ENCODE assay signal across 8 mouse cellular contexts in the genomic region with DNA sequence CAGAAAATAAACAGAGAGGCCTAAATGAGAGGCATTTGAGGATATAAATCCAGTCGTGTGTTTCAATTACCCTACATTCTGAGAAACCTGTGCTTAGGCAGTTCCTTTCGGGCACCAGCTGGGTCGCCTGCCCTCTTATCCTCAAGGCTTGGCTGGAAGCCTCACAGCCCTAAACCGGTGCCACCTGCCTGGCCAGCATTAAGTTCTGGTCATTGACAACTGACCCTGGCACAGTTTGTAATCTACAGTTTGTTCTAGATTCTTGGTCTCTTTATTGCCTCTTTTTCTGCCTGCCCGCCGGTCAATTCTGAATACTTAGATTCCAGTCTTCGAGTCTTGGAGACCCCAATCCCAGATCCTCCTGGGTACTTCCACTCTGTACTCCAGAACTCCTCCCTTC. TPM values are rescaled to one million over a fixed set of nuclear protein-coding genes. Genes with fewer than 3 reads are reported as not detected.
DNase-seq lines count a peak whose midpoint lies in the region; ATAC-seq and TF ChIP-seq lines count a peak whose summit lies in the region.

No protein-coding gene starts in this region.

- peak overlapping the region; percentile 91 for H3K4me2 ChIP-seq in embryonic facial prominence, embryonic 11.5 days (ENCODE audit: low read depth, low read length)
- peak overlapping the region; percentile 69 for H3K4me2 ChIP-seq in intestine, embryonic 16.5 days (ENCODE audit: low read depth, low read length)
- peak overlapping the region; percentile 97 for H3K4me2 ChIP-seq in lung, postnatal 0 days (replicated peaks; ENCODE audit: low read depth, low read length)

- peak overlapping the region; percentile 87 for H3K4me3 ChIP-seq in layer of hippocampus, adult 2 months
- peak overlapping the region; percentile 68 for H3K4me3 ChIP-seq in embryonic facial prominence, embryonic 11.5 days (ENCODE audit: low read depth, low read length)
- H3K4me3 ChIP-seq in intestine, embryonic 16.5 days (ENCODE audit: low read length), result peak overlapping the region; percentile 80
- peak overlapping the region; percentile 63 for H3K4me3 ChIP-seq in lung, postnatal 0 days (ENCODE audit: low read depth, low read length)

- H3K4me1 ChIP-seq in embryonic facial prominence, embryonic 11.5 days (ENCODE audit: control insufficient read depth, insufficient read depth, low read length), result peaks cover 5% of the 10 kb centered on the region; the same call in 1 of the 2 replicates
- peaks cover 20% of the 10 kb centered on the region for H3K4me1 ChIP-seq in intestine, embryonic 16.5 days (ENCODE audit: control insufficient read depth, insufficient read depth, low read length)
- H3K4me1 ChIP-seq in lung, postnatal 0 days (ENCODE audit: insufficient read depth, low read depth, low read length), result 0 out of 2 replicates have a peak, but pooled peaks cover 10% of the 10 kb centered on the region

- H3K9ac ChIP-seq in embryonic facial prominence, embryonic 11.5 days (replicated peaks; ENCODE audit: low read length), result peak overlapping the region; percentile 76
- peak overlapping the region; percentile 90 for H3K9ac ChIP-seq in intestine, embryonic 16.5 days (ENCODE audit: low read depth, low read length)
- peak overlapping the region; percentile 77 for H3K9ac ChIP-seq in lung, postnatal 0 days (replicated peaks; ENCODE audit: low read depth)

- no peak for DNase-seq in layer of hippocampus, adult 2 months (ENCODE audit: low spot score in 2 of 2)
- DNase-seq in layer of hippocampus, adult 8-10 months (ENCODE audit: low spot score in 2 of 2), result no peak
- no peak for DNase-seq in embryonic facial prominence, embryonic 11.5 days (ENCODE audit: low spot score)
- peak; percentile 32 for DNase-seq in lung, postnatal 0 days (ENCODE audit: low spot score)
- no peak for DNase-seq in ovary, adult 18-20 months (ENCODE audit: low spot score)
- DNase-seq in layer of hippocampus, adult 9-11 months, result no peak
- no peak for DNase-seq in cerebellum, postnatal 36 days

- H3K27me3 ChIP-seq in embryonic facial prominence, embryonic 11.5 days (ENCODE audit: control insufficient read depth, insufficient read depth, low read length), result no peaks in the 10 kb centered on the region
- H3K27me3 ChIP-seq in intestine, embryonic 16.5 days (replicated peaks; ENCODE audit: control insufficient read depth, insufficient read depth, low read length), result no peaks in the 10 kb centered on the region
- no peaks in the 10 kb centered on the region for H3K27me3 ChIP-seq in lung, postnatal 0 days (replicated peaks; ENCODE audit: insufficient read depth, low read length)

- H3K27ac ChIP-seq in layer of hippocampus, adult 2 months, result peak overlapping the region; percentile 97; the same call in 1 of the 2 replicates
- H3K27ac ChIP-seq in embryonic facial prominence, embryonic 11.5 days (replicated peaks; ENCODE audit: low read depth, low read length), result no peak overlapping the region
- H3K27ac ChIP-seq in intestine, embryonic 16.5 days (ENCODE audit: low read length), result no peak overlapping the region
- H3K27ac ChIP-seq in lung, postnatal 0 days (ENCODE audit: low read length), result peak overlapping the region; percentile 87

- 17% methylated on average over 7 of the region's 7 CpGs for WGBS in embryonic facial prominence, embryonic 11.5 days
- WGBS in intestine, embryonic 16.5 days, result 14% methylated on average over 7 of the region's 7 CpGs
- WGBS in lung, postnatal 0 days, result 17% methylated on average over 7 of the region's 7 CpGs

- no peak for TF ChIP-seq CTCF in layer of hippocampus, adult 2 months (conservative IDR thresholded peaks at IDR 0.05)
- no peak for TF ChIP-seq CTCF in lung, postnatal 0 days (IDR thresholded peaks at IDR 0.05)

- H3K9me3 ChIP-seq in embryonic facial prominence, embryonic 11.5 days (replicated peaks; ENCODE audit: control insufficient read depth, low read length), result no peaks in the 10 kb centered on the region
- H3K9me3 ChIP-seq in intestine, embryonic 16.5 days (ENCODE audit: control insufficient read depth, low read length), result no peaks in the 10 kb centered on the region
- no peaks in the 10 kb centered on the region for H3K9me3 ChIP-seq in lung, postnatal 0 days (ENCODE audit: low read length)

- TF ChIP-seq EP300 in lung, postnatal 0 days (IDR thresholded peaks at IDR 0.05), result no peak

- H3K36me3 ChIP-seq in embryonic facial prominence, embryonic 11.5 days (replicated peaks; ENCODE audit: control insufficient read depth, insufficient read depth, low read depth, low read length), result no peaks in the 10 kb centered on the region
- no peaks in the 10 kb centered on the region for H3K36me3 ChIP-seq in intestine, embryonic 16.5 days (ENCODE audit: control insufficient read depth, insufficient read depth, low read length)
- H3K36me3 ChIP-seq in lung, postnatal 0 days (ENCODE audit: insufficient read depth, low read length), result no peaks in the 10 kb centered on the region

- no peak for ATAC-seq in embryonic facial prominence, embryonic 11.5 days (replicated peaks; ENCODE audit: insufficient number of reproducible peaks, low FRiP score, low TSS enrichment, low read depth)
- ATAC-seq in intestine, embryonic 16.5 days, result no peak
- ATAC-seq in lung, postnatal 0 days, result no peak

RNA-seq across cellular contexts. Expression of a gene that starts 10.7 kb away (rescaled TPM):
- total RNA-seq in layer of hippocampus, adult 2 months (2021), result 10 to 100 TPM; 10.7 to 14.6 TPM
- 10 to 100 TPM in 3 of 4 experiments, 1 to 10 TPM in 1; 7.6 to 17.7 (median 11.4) TPM for total RNA-seq in layer of hippocampus, adult 8-10 months (2022)
- polyA plus RNA-seq in embryonic facial prominence, embryonic 11.5 days (2014; fragmentation: Nextera tagmentation; extraction: Ambion mirVana), result 15.6 and 16.3 TPM in 2 replicates
- 29.8 and 32.0 TPM in 2 replicates for polyA plus RNA-seq in intestine, embryonic 16.5 days (2015; fragmentation: Nextera tagmentation; extraction: Ambion mirVana)
- 12.6 and 15.6 TPM in 2 replicates for polyA plus RNA-seq in lung, postnatal 0 days (2015; fragmentation: Nextera tagmentation; extraction: Ambion mirVana)

RNA-seq across cellular contexts. Expression of a gene that starts 19.6 kb away (rescaled TPM):
- total RNA-seq in layer of hippocampus, adult 2 months (2021), result 100 to 1,000 TPM; 115 to 121 TPM
- total RNA-seq in layer of hippocampus, adult 8-10 months (2022), result 100 to 1,000 TPM; 102 to 129 (median 111) TPM
- 79.2 and 89.8 TPM in 2 replicates for polyA plus RNA-seq in embryonic facial prominence, embryonic 11.5 days (2014; fragmentation: Nextera tagmentation; extraction: Ambion mirVana)
- 83.4 and 86.0 TPM in 2 replicates for polyA plus RNA-seq in intestine, embryonic 16.5 days (2015; fragmentation: Nextera tagmentation; extraction: Ambion mirVana)
- polyA plus RNA-seq in lung, postnatal 0 days (2015; fragmentation: Nextera tagmentation; extraction: Ambion mirVana), result 62.8 and 68.7 TPM in 2 replicates

RNA-seq across cellular contexts. Expression of a gene that starts 27.6 kb away (rescaled TPM):
- 10 to 100 TPM; 18.9 to 20.1 TPM for total RNA-seq in layer of hippocampus, adult 2 months (2021)
- total RNA-seq in layer of hippocampus, adult 8-10 months (2022), result 10 to 100 TPM; 18.5 to 23.8 (median 21.0) TPM
- 21.1 and 22.2 TPM in 2 replicates for polyA plus RNA-seq in embryonic facial prominence, embryonic 11.5 days (2014; fragmentation: Nextera tagmentation; extraction: Ambion mirVana)
- polyA plus RNA-seq in intestine, embryonic 16.5 days (2015; fragmentation: Nextera tagmentation; extraction: Ambion mirVana), result 26.1 and 26.5 TPM in 2 replicates
- polyA plus RNA-seq in lung, postnatal 0 days (2015; fragmentation: Nextera tagmentation; extraction: Ambion mirVana), result 51.8 and 53.5 TPM in 2 replicates

RNA-seq across cellular contexts. Expression of a gene that starts 46.9 kb away (rescaled TPM):
- 10 to 100 TPM; 16.4 to 19.7 TPM for total RNA-seq in layer of hippocampus, adult 2 months (2021)
- total RNA-seq in layer of hippocampus, adult 8-10 months (2022), result 10 to 100 TPM; 18.2 to 24.8 (median 18.7) TPM
- polyA plus RNA-seq in embryonic facial prominence, embryonic 11.5 days (2014; fragmentation: Nextera tagmentation; extraction: Ambion mirVana), result 19.2 and 22.6 TPM in 2 replicates
- 66.8 and 70.3 TPM in 2 replicates for polyA plus RNA-seq in intestine, embryonic 16.5 days (2015; fragmentation: Nextera tagmentation; extraction: Ambion mirVana)
- 118 and 130 TPM in 2 replicates for polyA plus RNA-seq in lung, postnatal 0 days (2015; fragmentation: Nextera tagmentation; extraction: Ambion mirVana)

RNA-seq across cellular contexts. Expression of a gene that starts 47.5 kb away (rescaled TPM):
- total RNA-seq in layer of hippocampus, adult 2 months (2021), result 1 to 10 TPM; 1.4 to 2.9 TPM
- 1 to 10 TPM in 3 of 4 experiments, under 1 TPM in 1; 0.92 to 2.1 (median 1.5) TPM for total RNA-seq in layer of hippocampus, adult 8-10 months (2022)
- polyA plus RNA-seq in embryonic facial prominence, embryonic 11.5 days (2014; fragmentation: Nextera tagmentation; extraction: Ambion mirVana), result 0.31 and 0.75 TPM in 2 replicates
- polyA plus RNA-seq in intestine, embryonic 16.5 days (2015; fragmentation: Nextera tagmentation; extraction: Ambion mirVana), result 0.26 TPM in 1 of 2 replicates, not detected in the other
- 0.30 TPM in 2 replicates for polyA plus RNA-seq in lung, postnatal 0 days (2015; fragmentation: Nextera tagmentation; extraction: Ambion mirVana)

Comparison
In these comparisons a context has a peak if more than half of its experiments do, and no peak if none do; other contexts are left out.
1. H3K27ac ChIP-seq: peak in layer of hippocampus, adult 2 months (single experiment) and lung, postnatal 0 days (single experiment); none in embryonic facial prominence, embryonic 11.5 days (single experiment) and intestine, embryonic 16.5 days (single experiment).
2. Peak in every context shown above with its lines, with median percentiles within 50 percentile points of each other: H3K4me3 ChIP-seq, H3K4me2 ChIP-seq and H3K9ac ChIP-seq.